Mouse (Mus musculus): ENCODE data around the gene Gsc. TPM values are rescaled to one million over a fixed set of nuclear protein-coding genes. Genes with fewer than 3 reads are reported as not detected.
"Not testable (repeated sequence)": the region's sequence is repeated elsewhere in the genome, so short reads cannot be mapped to it uniquely, and the experiment has no call there.

The Gsc gene
- polyA plus RNA-seq, 1 experiment from 2014 or later, result not detected

DNA sequence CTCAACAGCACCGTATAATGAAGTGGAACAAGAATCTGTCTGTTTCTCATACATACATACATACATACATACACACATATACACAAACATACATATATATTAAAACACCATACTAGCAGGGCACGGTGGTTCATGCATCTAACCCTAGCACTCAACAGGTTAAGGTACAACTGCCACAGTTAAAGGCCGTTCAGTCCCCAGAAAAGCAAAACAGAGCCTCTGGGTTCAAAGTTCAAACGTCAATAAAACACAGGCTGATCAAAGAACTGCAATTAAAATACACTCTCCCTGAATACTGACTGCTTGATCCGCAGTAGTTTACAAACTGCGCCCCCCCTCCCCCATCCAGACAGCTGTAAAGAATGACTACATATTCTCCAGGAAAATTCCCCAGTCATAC lies 5.8 kb downstream of the Gsc start:
- H3K9ac ChIP-seq (ENCODE audit: low read depth, low read length), result no peak overlapping the region
- H3K4me2 ChIP-seq (ENCODE audit: low read length), result no peak overlapping the region
- H3K4me3 ChIP-seq (replicated peaks; ENCODE audit: low read depth, low read length), result no peak overlapping the region
- no peaks in the 10 kb centered on the region for H3K4me1 ChIP-seq (replicated peaks; ENCODE audit: insufficient read depth, low read length)
- DNase-seq (ENCODE audit: low spot score) (no peak), ATAC-seq (replicated peaks; ENCODE audit: low FRiP score, low read depth) (no peak)
- H3K27ac ChIP-seq, result no peak overlapping the region
- no peaks in the 10 kb centered on the region for H3K36me3 ChIP-seq (ENCODE audit: insufficient read depth, low read length)
- no peaks in the 10 kb centered on the region for H3K9me3 ChIP-seq (replicated peaks; ENCODE audit: low read length)
- no peak for TF ChIP-seq CTCF (IDR thresholded peaks at IDR 0.05; ENCODE audit: low read depth)
- 25% methylated on average over 6 of the region's 6 CpGs for WGBS
- peaks cover 27% of the 10 kb centered on the region for H3K27me3 ChIP-seq (ENCODE audit: insufficient read depth, low read length)

DNA sequence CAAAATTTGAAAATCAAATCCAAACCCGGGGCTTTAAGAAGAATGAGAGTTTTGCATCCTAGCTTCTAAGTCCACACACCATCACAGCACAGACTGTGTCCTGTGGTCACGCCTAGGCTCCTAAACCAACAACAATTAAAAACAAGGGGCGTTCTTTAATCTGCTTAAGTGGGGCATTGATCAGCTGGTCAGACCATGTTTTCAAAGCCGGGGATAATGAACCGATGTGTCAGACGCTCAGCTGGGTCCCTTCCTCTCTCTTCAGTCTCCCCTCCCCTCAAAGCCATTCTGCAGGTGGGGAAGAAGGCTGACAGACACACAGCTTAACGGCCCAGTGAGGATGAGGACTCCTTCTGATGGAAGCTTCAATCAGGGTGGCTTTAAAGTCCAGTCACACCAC lies 6.2 kb downstream of the Gsc start:
- ATAC-seq (replicated peaks; ENCODE audit: low FRiP score, low read depth) (no peak), DNase-seq (ENCODE audit: low spot score) (no peak)
- H3K27me3 ChIP-seq (ENCODE audit: insufficient read depth, low read length), result peaks cover 23% of the 10 kb centered on the region
- 36% methylated on average over 7 of the region's 7 CpGs for WGBS
- no peak overlapping the region for H3K4me3 ChIP-seq (replicated peaks; ENCODE audit: low read depth, low read length)
- H3K36me3 ChIP-seq (ENCODE audit: insufficient read depth, low read length), result no peaks in the 10 kb centered on the region
- H3K4me2 ChIP-seq (ENCODE audit: low read length), result no peak overlapping the region
- no peaks in the 10 kb centered on the region for H3K9me3 ChIP-seq (replicated peaks; ENCODE audit: low read length)
- TF ChIP-seq CTCF (IDR thresholded peaks at IDR 0.05; ENCODE audit: low read depth), result no peak
- H3K4me1 ChIP-seq (replicated peaks; ENCODE audit: insufficient read depth, low read length), result no peaks in the 10 kb centered on the region
- H3K27ac ChIP-seq, result no peak overlapping the region
- H3K9ac ChIP-seq (ENCODE audit: low read depth, low read length), result no peak overlapping the region

DNA sequence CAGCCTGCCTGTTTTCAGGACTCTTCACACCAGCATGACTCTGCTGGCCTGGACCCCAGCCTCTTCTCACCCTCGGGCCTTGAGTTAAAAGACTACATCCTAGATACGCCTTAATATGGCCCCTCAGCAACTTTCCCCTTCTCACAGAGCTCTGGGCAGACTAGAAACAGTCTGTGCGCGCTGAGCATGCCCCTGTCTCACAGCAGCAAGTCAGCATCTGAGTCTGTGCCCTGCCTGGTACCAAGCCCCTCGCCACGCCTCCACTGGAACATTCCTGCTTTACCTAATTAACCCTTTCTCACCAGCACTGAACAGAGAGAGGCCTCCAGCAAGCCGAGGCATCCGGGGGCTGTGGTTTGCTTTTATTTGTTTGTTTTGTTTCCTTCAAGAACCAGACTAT lies 11.8 kb downstream of the Gsc start:
- Histone ChIP-seq H3K4me1 (replicated peaks; ENCODE audit: insufficient read depth, low read length) (no peaks in the 10 kb centered on the region), H3K36me3 (ENCODE audit: insufficient read depth, low read length) (no peaks in the 10 kb centered on the region), H3K9ac (ENCODE audit: low read depth, low read length) (no peak overlapping the region), H3K9me3 (replicated peaks; ENCODE audit: low read length) (no peaks in the 10 kb centered on the region), H3K27me3 (ENCODE audit: insufficient read depth, low read length) (no peaks in the 10 kb centered on the region), H3K4me3 (replicated peaks; ENCODE audit: low read depth, low read length) (no peak overlapping the region), H3K27ac (no peak overlapping the region), H3K4me2 (ENCODE audit: low read length) (no peak overlapping the region)
- 21% methylated on average over 8 of the region's 8 CpGs for WGBS
- TF ChIP-seq CTCF (IDR thresholded peaks at IDR 0.05; ENCODE audit: low read depth), result no peak
- DNase-seq (ENCODE audit: low spot score) (no peak), ATAC-seq (replicated peaks; ENCODE audit: low FRiP score, low read depth) (no peak)

DNA sequence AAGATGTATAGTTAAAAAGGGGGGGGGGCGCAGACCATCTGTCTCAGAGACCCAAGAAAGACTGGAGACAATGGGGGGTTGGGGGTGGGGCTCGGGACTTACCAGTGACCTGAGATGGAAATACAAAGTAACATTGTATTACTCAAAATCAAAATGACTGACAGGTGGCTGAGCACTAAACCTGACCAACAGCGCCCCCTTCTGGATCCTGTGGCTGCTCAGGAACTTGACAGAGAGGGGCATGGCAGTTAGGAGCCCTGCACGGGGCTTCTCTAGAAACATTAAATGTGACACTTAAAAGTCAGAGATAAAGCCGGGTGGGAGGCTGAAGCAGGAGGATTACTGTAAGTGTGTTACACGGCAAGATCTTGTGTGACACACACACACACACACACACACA lies 13.8 kb downstream of the Gsc start:
- no peak for DNase-seq (ENCODE audit: low spot score)
- Histone ChIP-seq H3K4me2 (ENCODE audit: low read length) (no peak overlapping the region), H3K36me3 (ENCODE audit: insufficient read depth, low read length) (no peaks in the 10 kb centered on the region), H3K27ac (no peak overlapping the region), H3K9ac (ENCODE audit: low read depth, low read length) (no peak overlapping the region), H3K9me3 (replicated peaks; ENCODE audit: low read length) (no peaks in the 10 kb centered on the region), H3K4me3 (replicated peaks; ENCODE audit: low read depth, low read length) (no peak overlapping the region), H3K27me3 (ENCODE audit: insufficient read depth, low read length) (no peaks in the 10 kb centered on the region), H3K4me1 (replicated peaks; ENCODE audit: insufficient read depth, low read length) (no peaks in the 10 kb centered on the region)
- peak; percentile 18; the same call in 1 of the 2 replicates for TF ChIP-seq CTCF (IDR thresholded peaks at IDR 0.05; ENCODE audit: low read depth)
- 66% methylated on average over 6 of the region's 6 CpGs for WGBS
- ATAC-seq (replicated peaks; ENCODE audit: low FRiP score, low read depth), result no peak

DNA sequence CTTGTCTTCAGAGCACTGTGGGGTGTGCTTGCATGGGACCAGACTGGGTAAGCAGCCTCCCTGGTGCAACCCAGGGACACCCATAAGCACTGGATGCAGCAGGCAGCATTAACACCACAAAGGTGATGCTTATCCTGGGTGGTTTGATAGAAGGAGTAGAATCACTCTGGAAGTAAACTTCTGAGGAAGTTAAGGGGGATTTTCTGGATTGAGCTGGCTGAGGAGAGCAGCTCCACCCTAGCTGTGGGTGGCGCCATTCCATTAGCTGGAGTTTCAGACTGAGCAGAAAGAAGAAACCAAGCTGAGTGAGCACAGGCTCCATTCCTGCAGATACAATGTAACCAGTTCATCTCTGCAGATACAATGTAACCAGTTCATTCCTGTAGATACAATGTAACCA lies 20.1 kb downstream of the Gsc start:
- Histone ChIP-seq H3K4me2 (ENCODE audit: low read length) (no peak overlapping the region), H3K4me1 (replicated peaks; ENCODE audit: insufficient read depth, low read length) (no peaks in the 10 kb centered on the region), H3K36me3 (ENCODE audit: insufficient read depth, low read length) (no peaks in the 10 kb centered on the region), H3K4me3 (replicated peaks; ENCODE audit: low read depth, low read length) (no peak overlapping the region), H3K27ac (no peak overlapping the region), H3K9ac (ENCODE audit: low read depth, low read length) (no peak overlapping the region), H3K9me3 (replicated peaks; ENCODE audit: low read length) (no peaks in the 10 kb centered on the region), H3K27me3 (ENCODE audit: insufficient read depth, low read length) (no peaks in the 10 kb centered on the region)
- no peak for DNase-seq (ENCODE audit: low spot score)
- peak; percentile 32; the same call in 1 of the 2 replicates for TF ChIP-seq CTCF (IDR thresholded peaks at IDR 0.05; ENCODE audit: low read depth)
- ATAC-seq (replicated peaks; ENCODE audit: low FRiP score, low read depth), result no peak
- 78% methylated on average over 1 of the region's 1 CpGs for WGBS

DNA sequence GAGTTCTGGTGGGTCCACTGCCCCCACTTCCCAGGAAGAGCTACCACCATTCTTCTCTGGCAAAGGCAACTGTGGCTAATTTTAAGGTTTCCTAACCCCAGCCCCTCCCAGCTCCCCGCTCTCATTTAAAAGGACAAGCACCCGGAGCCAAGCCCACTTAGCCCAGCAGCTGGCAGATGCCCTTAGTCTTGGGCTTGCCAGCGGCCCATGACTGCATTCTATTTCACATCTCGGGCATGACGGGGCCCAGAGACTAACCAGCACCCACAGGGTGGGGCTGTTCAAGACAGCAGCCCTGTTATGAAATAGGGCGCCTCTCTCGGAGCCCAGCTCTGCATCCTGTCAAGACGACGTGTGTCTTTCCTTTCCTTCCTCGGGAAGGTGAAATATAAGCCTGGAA lies 22.9 kb downstream of the Gsc start:
- no peak overlapping the region for H3K4me3 ChIP-seq (replicated peaks; ENCODE audit: low read depth, low read length)
- DNase-seq (ENCODE audit: low spot score) (no peak), ATAC-seq (replicated peaks; ENCODE audit: low FRiP score, low read depth) (no peak)
- H3K4me2 ChIP-seq (ENCODE audit: low read length), result no peak overlapping the region
- H3K4me1 ChIP-seq (replicated peaks; ENCODE audit: insufficient read depth, low read length), result no peaks in the 10 kb centered on the region
- 35% methylated on average over 10 of the region's 10 CpGs for WGBS
- H3K36me3 ChIP-seq (ENCODE audit: insufficient read depth, low read length), result no peaks in the 10 kb centered on the region
- no peaks in the 10 kb centered on the region for H3K27me3 ChIP-seq (ENCODE audit: insufficient read depth, low read length)
- H3K27ac ChIP-seq, result no peak overlapping the region
- TF ChIP-seq CTCF (IDR thresholded peaks at IDR 0.05; ENCODE audit: low read depth), result no peak
- H3K9ac ChIP-seq (ENCODE audit: low read depth, low read length), result no peak overlapping the region
- H3K9me3 ChIP-seq (replicated peaks; ENCODE audit: low read length), result no peaks in the 10 kb centered on the region

DNA sequence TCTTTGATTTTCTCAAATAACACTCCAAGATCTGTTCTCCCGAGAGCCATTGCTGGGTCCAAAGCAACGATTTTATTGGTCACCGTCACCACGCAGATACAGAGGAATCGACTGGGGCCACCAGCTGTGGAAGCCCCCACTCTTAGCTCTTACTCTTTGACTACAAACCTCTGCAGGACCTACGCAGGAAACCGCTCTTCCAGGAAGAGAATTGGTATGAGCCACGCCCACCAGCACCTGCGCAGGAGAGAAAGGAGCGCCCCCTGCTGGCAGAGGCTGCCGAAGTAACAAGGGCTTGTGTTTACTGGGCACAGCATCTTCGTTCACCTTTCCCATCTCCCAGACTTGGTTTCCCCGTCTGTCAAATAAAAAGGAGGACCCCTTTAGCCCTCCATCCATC lies 25.0 kb downstream of the Gsc start:
- 34% methylated on average over 13 of the region's 13 CpGs for WGBS
- Histone ChIP-seq H3K4me1 (replicated peaks; ENCODE audit: insufficient read depth, low read length) (no peaks in the 10 kb centered on the region), H3K9me3 (replicated peaks; ENCODE audit: low read length) (no peaks in the 10 kb centered on the region), H3K36me3 (ENCODE audit: insufficient read depth, low read length) (no peaks in the 10 kb centered on the region), H3K9ac (ENCODE audit: low read depth, low read length) (no peak overlapping the region), H3K27ac (no peak overlapping the region), H3K4me2 (ENCODE audit: low read length) (no peak overlapping the region), H3K4me3 (replicated peaks; ENCODE audit: low read depth, low read length) (no peak overlapping the region), H3K27me3 (ENCODE audit: insufficient read depth, low read length) (no peaks in the 10 kb centered on the region)
- ATAC-seq (replicated peaks; ENCODE audit: low FRiP score, low read depth), result no peak
- peak; percentile 72 for TF ChIP-seq CTCF (IDR thresholded peaks at IDR 0.05; ENCODE audit: low read depth)
- peak; percentile 53 for DNase-seq (ENCODE audit: low spot score)

DNA sequence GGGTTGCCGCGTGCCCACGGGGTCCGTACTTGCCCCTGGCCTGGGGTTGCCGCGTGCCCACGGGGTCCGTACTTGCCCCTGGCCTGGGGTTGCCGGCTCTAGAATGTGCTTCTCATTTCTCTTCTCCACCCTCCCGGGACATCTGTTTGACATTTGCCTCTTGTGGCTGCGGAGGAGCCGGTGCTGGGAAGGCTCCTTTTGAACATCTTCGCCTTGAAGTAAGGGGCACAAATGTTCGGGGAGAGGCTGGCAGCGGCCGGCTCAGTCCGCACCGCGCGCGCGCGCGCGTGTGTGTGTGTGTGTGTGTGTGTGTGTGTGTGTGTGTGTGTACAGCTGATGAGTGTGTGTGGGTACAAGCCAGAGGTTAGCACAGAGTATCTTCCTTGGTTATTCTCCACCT lies 26.1 kb downstream of the Gsc start:
- not testable (repeated sequence) for H3K9ac ChIP-seq (ENCODE audit: low read depth, low read length); H3K9me3 ChIP-seq (replicated peaks; ENCODE audit: low read length); H3K4me3 ChIP-seq (replicated peaks; ENCODE audit: low read depth, low read length); ATAC-seq (replicated peaks; ENCODE audit: low FRiP score, low read depth); H3K36me3 ChIP-seq (ENCODE audit: insufficient read depth, low read length); H3K27ac ChIP-seq; H3K4me2 ChIP-seq (ENCODE audit: low read length); DNase-seq (ENCODE audit: low spot score); H3K27me3 ChIP-seq (ENCODE audit: insufficient read depth, low read length); H3K4me1 ChIP-seq (replicated peaks; ENCODE audit: insufficient read depth, low read length)
- WGBS, result 68% methylated on average over 25 of the region's 25 CpGs
